22 mouse cellular contexts compared by ENCODE assay signal in genomic region chr13:23849299-23849698, GRCm38 (mm10). TPM values are rescaled to one million over a fixed set of nuclear protein-coding genes. Genes with fewer than 3 reads are reported as not detected.
DNase-seq lines count a peak whose midpoint lies in the region; ATAC-seq and TF ChIP-seq lines count a peak whose summit lies in the region.
"Had no signal": no experiment of that assay in that cellular context is flagged by ENCODE, and none has a peak within 500 bp of the region (broad histone marks: within the 10 kb centered on the region; RNA-seq: fewer than 3 reads in every experiment).

No protein-coding gene starts in this region.

- ATAC-seq in kidney, embryonic 15.5 days (replicated peaks; ENCODE audit: low FRiP score), result no peak
- no peak for ATAC-seq in liver, embryonic 15.5 days (ENCODE audit: insufficient read depth)
- ATAC-seq: forebrain, embryonic 16.5 days had no signal

- H3K9me3 ChIP-seq in kidney, embryonic 15.5 days (replicated peaks), result no peaks in the 10 kb centered on the region
- no peaks in the 10 kb centered on the region for H3K9me3 ChIP-seq in liver, embryonic 15.5 days (replicated peaks)
- H3K9me3 ChIP-seq: embryonic facial prominence, embryonic 12.5 days; heart, embryonic 12.5 days; hindbrain, embryonic 15.5 days had no signal

- no peaks in the 10 kb centered on the region for H3K27me3 ChIP-seq in kidney, embryonic 15.5 days
- no peaks in the 10 kb centered on the region for H3K27me3 ChIP-seq in liver, embryonic 15.5 days
- H3K27me3 ChIP-seq: embryonic facial prominence, embryonic 12.5 days; hindbrain, embryonic 15.5 days had no signal

- no peaks in the 10 kb centered on the region for H3K4me1 ChIP-seq in kidney, embryonic 15.5 days
- H3K4me1 ChIP-seq in liver, embryonic 15.5 days (replicated peaks), result no peaks in the 10 kb centered on the region
- H3K4me1 ChIP-seq: heart, embryonic 12.5 days; hindbrain, embryonic 15.5 days had no signal

- no peak for TF ChIP-seq CTCF in brain, embryonic 14.5 days (IDR thresholded peaks at IDR 0.05; ENCODE audit: borderline replicate concordance, extremely low read depth, insufficient read depth, insufficient read length)

- WGBS in kidney, embryonic 15.5 days, result 81% methylated on average over 2 of the region's 2 CpGs
- 43% methylated on average over 2 of the region's 2 CpGs for WGBS in liver, embryonic 15.5 days (ENCODE audit: insufficient replicate concordance)

- no peak overlapping the region for H3K4me3 ChIP-seq in kidney, embryonic 15.5 days (replicated peaks)
- no peak overlapping the region for H3K4me3 ChIP-seq in liver, embryonic 15.5 days (replicated peaks)
- H3K4me3 ChIP-seq: embryonic facial prominence, embryonic 12.5 days; heart, embryonic 12.5 days; hindbrain, embryonic 15.5 days had no signal

- no peak overlapping the region for H3K4me2 ChIP-seq in kidney, embryonic 15.5 days
- H3K4me2 ChIP-seq in liver, embryonic 15.5 days, result no peak overlapping the region
- H3K4me2 ChIP-seq: embryonic facial prominence, embryonic 12.5 days; heart, embryonic 12.5 days; hindbrain, embryonic 15.5 days had no signal

- H3K36me3 ChIP-seq in kidney, embryonic 15.5 days, result no peaks in the 10 kb centered on the region
- no peaks in the 10 kb centered on the region for H3K36me3 ChIP-seq in liver, embryonic 15.5 days (replicated peaks)
- H3K36me3 ChIP-seq: embryonic facial prominence, embryonic 12.5 days; heart, embryonic 12.5 days; hindbrain, embryonic 15.5 days had no signal

- no peak overlapping the region for H3K27ac ChIP-seq in kidney, embryonic 15.5 days
- peak overlapping the region; percentile 35; the same call in 1 of the 2 replicates for H3K27ac ChIP-seq in liver, embryonic 15.5 days (replicated peaks)
- H3K27ac ChIP-seq: embryonic facial prominence, embryonic 12.5 days; hindbrain, embryonic 15.5 days had no signal

- H3K9ac ChIP-seq in kidney, embryonic 15.5 days, result no peak overlapping the region
- H3K9ac ChIP-seq in liver, embryonic 15.5 days, result no peak overlapping the region
- H3K9ac ChIP-seq: embryonic facial prominence, embryonic 12.5 days; heart, embryonic 12.5 days; hindbrain, embryonic 15.5 days had no signal

- peak; percentile 1 for DNase-seq in kidney, adult 9 months
- DNase-seq in liver, result no peak
- peak; percentile 69 for DNase-seq in brain, adult 2 months (ENCODE audit: low read depth, low spot score)
- peak; percentile 34 for DNase-seq in brain, embryonic 14.5 days (ENCODE audit: low read depth)
- DNase-seq in embryo, embryonic 11 days, result no peak
- DNase-seq: adrenal gland, adult 2 months; adrenal gland, postnatal 25 days; cerebellum, adult 11 months; cerebellum, adult 8-10 months; cerebellum, postnatal 14 days; gastrocnemius, postnatal 14 days; heart, postnatal 36 days had no signal

- no peak for TF ChIP-seq POLR2A in brain, embryonic 14.5 days (IDR thresholded peaks at IDR 0.05; ENCODE audit: borderline replicate concordance, extremely low read depth, insufficient read depth, insufficient read length, poor library complexity, severe bottlenecking)

RNA-seq across cellular contexts. Expression of gene Slc17a3, which starts 10.1 kb away (rescaled TPM):
- 3.4 and 4.0 TPM in 2 replicates for polyA plus RNA-seq in kidney, embryonic 15.5 days (2015; fragmentation: Nextera tagmentation; extraction: Ambion mirVana)
- polyA plus RNA-seq in liver, embryonic 15.5 days (2015; fragmentation: Nextera tagmentation; extraction: Ambion mirVana), result 6.5 and 7.5 TPM in 2 replicates
- polyA plus RNA-seq in brain, embryonic 14.5 days (2012; rRNA removed), result not detected in 2 replicates
- polyA plus RNA-seq: adrenal gland, adult 2 months; embryonic facial prominence, embryonic 12.5 days; forebrain, embryonic 11.5 days; forebrain, embryonic 16.5 days; gonadal fat pad, adult 2 months; heart, embryonic 12.5 days; heart, embryonic 16.5 days; hindbrain, embryonic 11.5 days; hindbrain, embryonic 15.5 days had no signal

RNA-seq across cellular contexts. Expression of gene Slc17a1, which starts 18.3 kb away (rescaled TPM):
- 9.3 TPM in 2 replicates for polyA plus RNA-seq in kidney, embryonic 15.5 days (2015; fragmentation: Nextera tagmentation; extraction: Ambion mirVana)
- polyA plus RNA-seq in liver, embryonic 15.5 days (2015; fragmentation: Nextera tagmentation; extraction: Ambion mirVana), result 0.32 and 0.59 TPM in 2 replicates
- polyA plus RNA-seq in brain, embryonic 14.5 days (2012; rRNA removed), result not detected in 2 replicates
- polyA plus RNA-seq: adrenal gland, adult 2 months; embryonic facial prominence, embryonic 12.5 days; forebrain, embryonic 11.5 days; forebrain, embryonic 16.5 days; heart, embryonic 12.5 days; heart, embryonic 16.5 days; hindbrain, embryonic 11.5 days; hindbrain, embryonic 15.5 days had no signal

RNA-seq across cellular contexts. Expression of gene Slc17a2, which starts 42.5 kb away (rescaled TPM):
- 0.10 and 0.12 TPM in 2 replicates for polyA plus RNA-seq in kidney, embryonic 15.5 days (2015; fragmentation: Nextera tagmentation; extraction: Ambion mirVana)
- polyA plus RNA-seq in liver, embryonic 15.5 days (2015; fragmentation: Nextera tagmentation; extraction: Ambion mirVana), result 1.5 and 1.8 TPM in 2 replicates
- polyA plus RNA-seq in brain, embryonic 14.5 days (2012; rRNA removed), result not detected in 2 replicates
- polyA plus RNA-seq: embryonic facial prominence, embryonic 12.5 days; forebrain, embryonic 11.5 days; forebrain, embryonic 16.5 days; gonadal fat pad, adult 2 months; heart, embryonic 12.5 days; heart, embryonic 16.5 days; hindbrain, embryonic 11.5 days; hindbrain, embryonic 15.5 days had no signal

Comparison
In these comparisons a context has a peak if more than half of its experiments do, and no peak if none do; other contexts are left out.
1. DNase-seq: peak in kidney, adult 9 months (single experiment), brain, adult 2 months (single experiment) and brain, embryonic 14.5 days (single experiment); none in liver (single experiment) and embryo, embryonic 11 days (single experiment).